Mouse (Mus musculus): Measurements from ENCODE around the gene Mapre3.

GRCm38 (mm10) chr5:30870131-30870406 is 55.6 kb downstream of the Mapre3 start:
- no peak for TF ChIP-seq CTCF (conservative IDR thresholded peaks at IDR 0.05; ENCODE audit: low read length)
- TF ChIP-seq POU5F1 (IDR thresholded peaks at IDR 0.05; ENCODE audit: borderline replicate concordance, low read length) = no peak
- TF ChIP-seq NANOG (IDR thresholded peaks at IDR 0.05; ENCODE audit: borderline replicate concordance, low read length) = no peak

Data from E14TG2a.4 (cell line).